Mouse (Mus musculus): ENCODE measurements around the gene Uqcrc2. TPM values are rescaled to one million over a fixed set of nuclear protein-coding genes. Genes with fewer than 3 reads are reported as not detected.
A peak's percentile ranks its signal among the peaks of the same experiment; 100 is the strongest.

Gene Uqcrc2
- 261 and 273 TPM in 2 replicates for polyA plus RNA-seq (2015; fragmentation: Nextera tagmentation; extraction: Ambion mirVana)

DNA sequence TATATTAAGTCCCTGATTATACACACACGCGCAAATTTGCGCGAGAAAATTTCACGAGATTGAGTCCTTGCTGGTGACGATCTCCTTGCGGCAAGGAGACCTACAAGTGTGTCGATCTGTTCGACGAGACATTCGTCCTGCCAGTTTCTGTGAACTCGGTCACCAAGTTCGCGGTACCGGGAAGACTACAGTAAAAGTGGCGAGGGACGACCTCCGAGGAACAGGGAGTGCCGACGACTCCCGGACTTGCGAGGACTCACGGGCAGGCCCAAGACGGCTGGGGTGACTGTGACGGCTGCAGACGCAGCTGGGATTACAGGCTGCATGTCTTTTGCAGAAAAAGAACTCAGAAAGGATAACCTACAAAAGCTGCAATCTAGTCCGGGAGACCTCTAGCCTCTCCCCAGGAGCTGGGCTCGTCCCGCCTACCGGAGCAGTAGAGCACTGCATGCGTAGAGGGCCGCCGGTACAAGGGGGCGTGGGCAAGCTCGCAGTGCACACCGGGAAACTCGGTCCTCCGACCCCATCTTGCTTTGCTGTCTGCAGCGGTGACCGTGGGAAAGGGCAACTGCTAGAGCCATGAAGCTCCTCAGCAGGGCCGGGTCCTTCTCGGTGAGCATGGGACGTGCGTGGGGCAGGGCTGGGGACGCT, at the start of gene Uqcrc2:
TSS of gene Uqcrc2 (plus strand) at position 466 of the 651 bp plus-strand sequence.
- peak within 1 kb of the TSS; percentile 84 for H3K4me2 ChIP-seq (replicated peaks; ENCODE audit: low read depth, low read length)
- H3K4me3 ChIP-seq (ENCODE audit: low read length): peak within 1 kb of the TSS; percentile 95
- H3K27me3 ChIP-seq (ENCODE audit: insufficient read depth, low read length): no peaks in the 10 kb centered on the region
- peak within 1 kb of the TSS; percentile 96 for H3K27ac ChIP-seq (ENCODE audit: low read length)
- H3K36me3 ChIP-seq (ENCODE audit: insufficient read depth, low read length): peaks cover 17% of the 10 kb centered on the region
- peaks cover 21% of the 10 kb centered on the region for H3K4me1 ChIP-seq (ENCODE audit: insufficient read depth, low read length)
- peak within 1 kb of the TSS; percentile 96 for H3K9ac ChIP-seq (replicated peaks; ENCODE audit: low read length)
- under 1% methylated on average over 45 of the region's 45 CpGs for WGBS
- no peaks in the 10 kb centered on the region for H3K9me3 ChIP-seq (ENCODE audit: low read length)
- peak; percentile 99 for ATAC-seq (ENCODE audit: low FRiP score, low TSS enrichment)

DNA sequence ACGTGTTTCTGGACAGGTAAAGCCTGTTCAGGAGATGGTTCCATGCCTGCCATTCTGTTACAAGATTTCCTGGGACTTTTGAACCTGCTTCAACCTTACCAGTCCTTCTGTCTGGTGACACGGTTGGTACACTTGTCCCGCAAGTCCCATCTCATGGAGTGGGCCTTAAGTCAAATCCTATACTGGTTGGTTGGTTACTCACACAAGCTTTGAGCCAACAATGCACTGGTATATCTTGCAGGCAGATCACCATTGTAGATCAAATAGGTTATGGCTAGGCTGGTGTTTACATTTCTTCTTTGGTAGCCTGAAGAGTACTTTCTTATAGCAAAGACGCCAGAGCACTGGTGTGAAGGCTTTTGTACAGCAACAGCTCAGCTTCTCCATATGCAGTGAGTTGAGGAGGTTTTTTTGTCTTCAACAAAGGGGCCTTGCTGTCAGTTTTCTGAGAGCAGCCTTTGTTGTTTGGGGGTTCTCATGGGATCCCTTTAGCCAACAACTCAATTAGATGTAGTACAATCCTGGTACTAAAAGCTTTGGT, 37.7 kb upstream of the Uqcrc2 start:
- H3K4me2 ChIP-seq (replicated peaks; ENCODE audit: low read depth, low read length): peak overlapping the region; percentile 65
- 0 out of 2 replicates have a peak, but pooled peaks cover 4% of the 10 kb centered on the region for H3K27me3 ChIP-seq (ENCODE audit: insufficient read depth, low read length)
- no peaks in the 10 kb centered on the region for H3K36me3 ChIP-seq (ENCODE audit: insufficient read depth, low read length)
- no peak overlapping the region for H3K27ac ChIP-seq (ENCODE audit: low read length)
- H3K4me1 ChIP-seq (ENCODE audit: insufficient read depth, low read length): no peaks in the 10 kb centered on the region
- ATAC-seq (ENCODE audit: low FRiP score, low TSS enrichment): no peak
- 89% methylated on average over 4 of the region's 4 CpGs for WGBS
- peak overlapping the region; percentile 49 for H3K4me3 ChIP-seq (ENCODE audit: low read length)
- no peaks in the 10 kb centered on the region for H3K9me3 ChIP-seq (ENCODE audit: low read length)
- H3K9ac ChIP-seq (replicated peaks; ENCODE audit: low read length): peak overlapping the region; percentile 56

DNA sequence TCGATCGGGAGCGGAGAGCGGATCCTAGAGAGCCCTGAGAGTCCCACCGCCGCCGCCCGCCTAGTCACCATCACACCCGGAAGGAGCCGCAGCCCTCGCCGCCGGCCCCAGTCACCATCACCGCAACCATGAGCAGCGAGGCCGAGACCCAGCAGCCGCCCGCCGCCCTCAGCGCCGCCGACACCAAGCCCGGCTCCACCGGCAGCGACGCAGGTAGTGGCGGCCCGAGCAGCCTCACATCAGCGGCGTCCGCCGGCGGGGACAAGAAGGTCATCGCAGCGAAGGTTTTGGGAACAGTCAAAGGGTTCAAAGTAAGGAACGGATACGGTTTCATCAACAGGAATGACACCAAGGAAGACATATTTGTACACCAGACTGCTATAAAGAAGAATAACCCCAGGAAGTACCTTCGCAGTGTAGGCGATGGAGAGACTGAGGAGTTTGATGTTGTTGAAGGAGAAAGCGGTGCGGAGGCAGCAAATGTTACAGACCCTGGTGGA, 37.2 kb upstream of the Uqcrc2 start:
- H3K9ac ChIP-seq (replicated peaks; ENCODE audit: low read length): peak overlapping the region; percentile 56
- H3K4me3 ChIP-seq (ENCODE audit: low read length): peak overlapping the region; percentile 49
- no peaks in the 10 kb centered on the region for H3K4me1 ChIP-seq (ENCODE audit: insufficient read depth, low read length)
- peak; percentile 57; the same call in 1 of the 2 replicates for ATAC-seq (ENCODE audit: low FRiP score, low TSS enrichment)
- 0 out of 2 replicates have a peak, but pooled peaks cover 4% of the 10 kb centered on the region for H3K27me3 ChIP-seq (ENCODE audit: insufficient read depth, low read length)
- no peak overlapping the region for H3K27ac ChIP-seq (ENCODE audit: low read length)
- no peaks in the 10 kb centered on the region for H3K36me3 ChIP-seq (ENCODE audit: insufficient read depth, low read length)
- no peaks in the 10 kb centered on the region for H3K9me3 ChIP-seq (ENCODE audit: low read length)
- H3K4me2 ChIP-seq (replicated peaks; ENCODE audit: low read depth, low read length): peak overlapping the region; percentile 65
- 4% methylated on average over 41 of the region's 41 CpGs for WGBS

DNA sequence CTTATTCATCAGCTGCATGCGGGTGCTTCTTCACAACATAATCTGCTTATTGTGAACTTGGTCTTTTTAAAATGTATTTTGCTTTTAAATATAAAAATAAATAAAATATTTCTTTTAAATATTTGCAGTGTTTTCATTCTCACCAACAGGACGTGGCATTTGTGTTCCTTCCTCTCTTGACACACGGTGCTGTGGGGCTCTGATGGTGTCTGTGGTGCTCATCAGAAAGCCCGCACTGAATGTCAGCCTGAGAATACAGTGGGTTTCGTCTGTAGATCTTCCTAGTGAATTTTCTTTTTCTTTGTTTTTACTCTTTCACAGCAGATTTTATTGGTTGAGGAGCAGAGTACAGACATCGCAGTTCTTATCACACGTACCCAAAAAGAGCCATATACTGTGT, 36.6 kb upstream of the Uqcrc2 start:
- Histone ChIP-seq H3K36me3 (ENCODE audit: insufficient read depth, low read length) (no peaks in the 10 kb centered on the region), H3K4me2 (replicated peaks; ENCODE audit: low read depth, low read length) (peak overlapping the region; percentile 65), H3K27ac (ENCODE audit: low read length) (no peak overlapping the region), H3K9ac (replicated peaks; ENCODE audit: low read length) (no peak overlapping the region), H3K4me1 (ENCODE audit: insufficient read depth, low read length) (no peaks in the 10 kb centered on the region), H3K27me3 (ENCODE audit: insufficient read depth, low read length) (0 out of 2 replicates have a peak, but pooled peaks cover 4% of the 10 kb centered on the region), H3K9me3 (ENCODE audit: low read length) (no peaks in the 10 kb centered on the region), H3K4me3 (ENCODE audit: low read length) (peak overlapping the region; percentile 49; the same call in 1 of the 2 replicates)
- WGBS: 73% methylated on average over 7 of the region's 7 CpGs
- no peak for ATAC-seq (ENCODE audit: low FRiP score, low TSS enrichment)

DNA sequence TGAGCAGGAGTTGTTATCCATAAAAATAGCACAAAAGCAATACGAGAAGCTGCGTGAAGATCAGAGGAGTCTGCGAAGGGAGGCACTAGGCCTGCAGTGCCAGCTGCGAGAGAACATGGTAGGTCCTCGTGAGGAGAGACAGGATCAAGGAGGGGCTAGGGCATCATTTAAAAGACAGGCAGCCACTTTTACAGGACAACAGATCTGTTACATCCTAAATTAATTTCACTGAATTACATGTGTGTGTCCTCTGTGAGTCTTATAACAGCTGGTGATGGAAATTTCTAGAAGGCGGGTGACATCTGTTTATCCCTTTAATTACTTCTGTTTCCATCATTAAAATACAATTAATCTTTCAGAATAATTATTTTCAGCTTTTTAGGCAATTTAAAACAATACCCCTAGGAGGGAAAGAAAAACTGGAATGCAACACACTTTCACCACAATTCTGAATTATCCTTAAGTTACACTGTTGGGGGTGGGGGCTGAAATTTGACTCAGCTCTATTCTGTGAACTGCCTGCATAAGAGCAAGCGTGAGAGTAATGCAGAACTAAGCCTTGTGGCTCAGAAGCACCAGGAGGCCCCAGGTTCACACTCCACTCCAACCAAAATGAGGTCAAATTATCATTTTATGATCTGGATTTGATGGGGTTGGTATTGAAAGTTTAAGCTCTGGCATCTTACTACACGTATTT, 14.8 kb upstream of the Uqcrc2 start:
- H3K9me3 ChIP-seq (ENCODE audit: low read length): no peaks in the 10 kb centered on the region
- H3K9ac ChIP-seq (replicated peaks; ENCODE audit: low read length): no peak overlapping the region
- H3K4me3 ChIP-seq (ENCODE audit: low read length): no peak overlapping the region
- 73% methylated on average over 8 of the region's 8 CpGs for WGBS
- no peaks in the 10 kb centered on the region for H3K36me3 ChIP-seq (ENCODE audit: insufficient read depth, low read length)
- H3K27ac ChIP-seq (ENCODE audit: low read length): no peak overlapping the region
- no peak for ATAC-seq (ENCODE audit: low FRiP score, low TSS enrichment)
- H3K4me1 ChIP-seq (ENCODE audit: insufficient read depth, low read length): no peaks in the 10 kb centered on the region
- H3K4me2 ChIP-seq (replicated peaks; ENCODE audit: low read depth, low read length): no peak overlapping the region
- no peaks in the 10 kb centered on the region for H3K27me3 ChIP-seq (ENCODE audit: insufficient read depth, low read length)

DNA sequence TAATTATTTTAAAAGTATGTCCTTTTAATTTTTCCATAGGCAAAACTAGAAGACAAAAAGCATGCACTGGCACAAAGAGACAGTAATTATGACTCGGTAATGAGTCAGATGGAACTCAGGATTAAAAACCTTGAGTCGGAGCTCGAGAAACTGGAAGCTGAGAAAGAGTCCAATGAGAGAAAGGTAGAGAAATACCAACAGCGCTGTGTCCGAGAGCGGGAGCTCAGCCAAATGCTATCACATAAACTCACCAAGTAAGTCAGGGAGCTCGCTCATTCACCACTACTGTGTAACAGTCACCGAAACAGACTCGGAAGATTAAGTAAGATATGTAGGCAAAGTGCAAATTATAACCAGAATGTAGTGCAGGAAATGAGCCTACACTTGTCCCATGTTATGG, 14.1 kb upstream of the Uqcrc2 start:
- no peak for ATAC-seq (ENCODE audit: low FRiP score, low TSS enrichment)
- 91% methylated on average over 9 of the region's 9 CpGs for WGBS
- Histone ChIP-seq H3K9me3 (ENCODE audit: low read length) (no peaks in the 10 kb centered on the region), H3K27me3 (ENCODE audit: insufficient read depth, low read length) (no peaks in the 10 kb centered on the region), H3K9ac (replicated peaks; ENCODE audit: low read length) (no peak overlapping the region), H3K4me2 (replicated peaks; ENCODE audit: low read depth, low read length) (no peak overlapping the region), H3K27ac (ENCODE audit: low read length) (no peak overlapping the region), H3K4me3 (ENCODE audit: low read length) (no peak overlapping the region), H3K36me3 (ENCODE audit: insufficient read depth, low read length) (no peaks in the 10 kb centered on the region), H3K4me1 (ENCODE audit: insufficient read depth, low read length) (no peaks in the 10 kb centered on the region)

DNA sequence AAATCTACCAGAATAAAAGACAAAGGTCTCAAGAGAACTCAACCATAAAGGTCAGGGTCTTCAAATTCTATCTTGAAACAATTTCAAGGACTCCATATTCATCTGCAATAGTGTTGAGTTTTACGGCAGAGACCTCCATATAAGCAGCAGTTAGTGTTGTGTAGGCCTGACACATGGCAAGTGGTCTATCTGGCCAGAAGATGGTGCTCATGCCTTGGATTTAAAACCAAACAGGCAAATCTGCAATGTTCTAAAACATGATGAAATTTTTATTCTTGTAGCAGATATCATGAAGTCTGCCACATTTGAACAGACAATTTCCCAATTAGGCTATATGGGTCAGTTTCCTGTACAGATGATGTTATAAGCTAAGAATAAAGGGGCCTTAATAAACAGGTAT, 2.5 kb upstream of the Uqcrc2 start:
- Histone ChIP-seq H3K4me2 (replicated peaks; ENCODE audit: low read depth, low read length) (no peak overlapping the region), H3K4me1 (ENCODE audit: insufficient read depth, low read length) (peaks cover 21% of the 10 kb centered on the region), H3K4me3 (ENCODE audit: low read length) (no peak overlapping the region), H3K27me3 (ENCODE audit: insufficient read depth, low read length) (no peaks in the 10 kb centered on the region), H3K9me3 (ENCODE audit: low read length) (no peaks in the 10 kb centered on the region), H3K9ac (replicated peaks; ENCODE audit: low read length) (no peak overlapping the region), H3K27ac (ENCODE audit: low read length) (no peak overlapping the region), H3K36me3 (ENCODE audit: insufficient read depth, low read length) (peaks cover 1% of the 10 kb centered on the region; the same call in 1 of the 2 replicates)
- no peak for ATAC-seq (ENCODE audit: low FRiP score, low TSS enrichment)
- WGBS: 52% methylated on average over 1 of the region's 1 CpGs

DNA sequence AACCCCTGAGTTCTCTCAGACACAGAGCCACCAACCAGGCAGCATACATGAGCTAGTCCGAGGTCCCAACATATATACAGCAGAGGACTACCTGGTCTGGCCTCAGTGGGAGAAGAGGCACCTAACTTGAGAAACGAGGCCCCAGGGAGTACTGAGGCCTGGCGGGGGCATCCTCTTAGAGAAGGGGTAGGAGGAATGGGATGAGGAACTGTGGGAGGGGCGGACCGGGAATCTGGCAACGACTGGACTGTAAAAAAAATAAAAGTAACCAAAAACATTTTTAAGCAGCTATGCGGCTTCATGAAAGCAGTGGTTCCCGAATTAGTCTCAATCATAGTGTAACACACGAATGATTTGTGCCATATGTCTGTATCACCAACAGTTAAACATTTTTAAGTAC, 675 bp upstream of the Uqcrc2 start:
- peak; percentile 49; the same call in 1 of the 2 replicates for ATAC-seq (ENCODE audit: low FRiP score, low TSS enrichment)
- Histone ChIP-seq H3K9ac (replicated peaks; ENCODE audit: low read length) (peak overlapping the region; percentile 96), H3K27me3 (ENCODE audit: insufficient read depth, low read length) (no peaks in the 10 kb centered on the region), H3K4me3 (ENCODE audit: low read length) (peak overlapping the region; percentile 95), H3K9me3 (ENCODE audit: low read length) (no peaks in the 10 kb centered on the region), H3K27ac (ENCODE audit: low read length) (peak overlapping the region; percentile 96), H3K4me2 (replicated peaks; ENCODE audit: low read depth, low read length) (peak overlapping the region; percentile 73), H3K4me1 (ENCODE audit: insufficient read depth, low read length) (peaks cover 21% of the 10 kb centered on the region), H3K36me3 (ENCODE audit: insufficient read depth, low read length) (peaks cover 14% of the 10 kb centered on the region)
- WGBS: 5% methylated on average over 9 of the region's 9 CpGs

DNA sequence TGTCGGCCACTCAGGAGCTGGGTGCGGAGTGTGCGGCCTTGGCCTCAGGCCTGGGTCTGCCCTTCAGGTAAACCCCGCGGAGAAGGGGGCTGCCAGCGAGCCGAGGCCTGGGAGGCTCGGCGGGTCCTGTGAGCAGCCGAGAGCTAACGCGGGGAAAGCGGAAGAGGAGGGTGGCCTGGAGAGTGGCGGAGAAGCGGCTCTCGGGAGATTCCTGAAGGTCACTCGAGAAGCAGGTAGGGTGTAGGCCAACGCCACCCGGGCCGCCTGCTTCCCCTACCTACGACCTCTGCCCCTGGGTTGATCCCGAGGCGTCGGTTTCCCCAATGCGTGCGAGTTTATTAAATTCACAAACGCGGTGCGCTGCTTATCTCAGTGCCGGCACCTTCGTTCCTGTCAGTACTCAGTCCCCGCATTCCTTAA, 396 bp downstream of the Uqcrc2 start:
- peaks cover 21% of the 10 kb centered on the region for H3K4me1 ChIP-seq (ENCODE audit: insufficient read depth, low read length)
- H3K9me3 ChIP-seq (ENCODE audit: low read length): no peaks in the 10 kb centered on the region
- H3K9ac ChIP-seq (replicated peaks; ENCODE audit: low read length): peak overlapping the region; percentile 96
- no peaks in the 10 kb centered on the region for H3K27me3 ChIP-seq (ENCODE audit: insufficient read depth, low read length)
- peak overlapping the region; percentile 96 for H3K27ac ChIP-seq (ENCODE audit: low read length)
- ATAC-seq (ENCODE audit: low FRiP score, low TSS enrichment): no peak
- peak overlapping the region; percentile 95 for H3K4me3 ChIP-seq (ENCODE audit: low read length)
- peak overlapping the region; percentile 84 for H3K4me2 ChIP-seq (replicated peaks; ENCODE audit: low read depth, low read length)
- WGBS: under 1% methylated on average over 32 of the region's 32 CpGs
- H3K36me3 ChIP-seq (ENCODE audit: insufficient read depth, low read length): peaks cover 20% of the 10 kb centered on the region

Data from kidney, embryonic 16.5 days (tissue).